Mouse (Mus musculus): Measurements from ENCODE around the gene P3h1.

DNA sequence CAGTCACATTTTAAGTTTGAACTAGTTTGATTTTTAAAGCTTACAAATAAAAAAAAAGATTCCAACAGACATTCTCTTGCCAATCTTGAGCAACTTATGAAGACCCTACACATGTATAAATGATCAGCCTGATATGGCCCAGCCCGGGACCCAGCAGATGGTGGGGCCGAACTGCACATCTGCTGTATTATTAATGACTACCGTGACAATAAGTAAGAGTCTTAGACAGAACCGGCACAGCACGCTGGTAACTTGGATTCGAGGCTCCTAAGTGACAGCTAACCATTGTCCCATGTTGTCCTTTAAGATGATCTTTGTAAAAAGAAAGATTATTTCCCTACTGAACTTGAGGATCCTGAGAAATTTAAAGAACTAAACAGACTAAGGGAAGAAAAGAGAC is 43.3 kb upstream of the P3h1 start:
- TF ChIP-seq USF1 (IDR thresholded peaks at IDR 0.05; ENCODE audit: low read depth) (no peak), CTCF (IDR thresholded peaks at IDR 0.05; ENCODE audit: control insufficient read depth, insufficient read depth, insufficient read length) (no peak), CEBPB (IDR thresholded peaks at IDR 0.05; ENCODE audit: low read depth) (no peak), MAX (IDR thresholded peaks at IDR 0.05) (no peak), MYOG (IDR thresholded peaks at IDR 0.05; ENCODE audit: control insufficient read depth, extremely low read depth, insufficient read length) (no peak)
